Mouse (Mus musculus) kidney, embryonic 15.5 days (tissue): Measurements from ENCODE around the gene Eif4g1. TPM values are rescaled to one million over a fixed set of nuclear protein-coding genes. Genes with fewer than 3 reads are reported as not detected.

Experiments
- ATAC-seq: fragments of 200-750 bp; cut with Nextera tagmentation; replicated peaks from 2 replicates; pipeline ENCODE4 v1.8.0; 2017; ENCODE audit warnings: moderate TSS enrichment; ENCODE audit not compliant: low FRiP score
- H3K27ac ChIP-seq: fragments of 300-500 bp; sonication (generic); 2 replicates; pipeline ENCODE4 v1.5.1; 2015; ENCODE audit warnings: mild to moderate bottlenecking, inconsistent platforms
- H3K27me3 ChIP-seq: fragments of 300-500 bp; sonication (generic); 2 replicates; pipeline ENCODE4 v1.6.1; 2015; ENCODE audit warnings: inconsistent platforms
- H3K36me3 ChIP-seq: fragments of 300-500 bp; sonication (generic); 2 replicates; pipeline ENCODE4 v1.6.1; 2015; ENCODE audit warnings: inconsistent platforms
- H3K4me1 ChIP-seq: fragments of 300-500 bp; sonication (generic); 2 replicates; pipeline ENCODE4 v1.6.1; 2015; ENCODE audit warnings: inconsistent platforms
- H3K4me2 ChIP-seq: fragments of 300-500 bp; sonication (generic); 2 replicates; pipeline ENCODE4 v1.6.1; 2015; ENCODE audit warnings: moderate library complexity, mild to moderate bottlenecking, inconsistent platforms
- H3K4me3 ChIP-seq: fragments of 300-500 bp; sonication (generic); replicated peaks from 2 replicates; pipeline ENCODE4 v1.5.1; 2015; ENCODE audit warnings: mild to moderate bottlenecking, inconsistent platforms
- H3K9ac ChIP-seq: fragments of 300-500 bp; sonication (generic); 2 replicates; pipeline ENCODE4 v1.6.1; 2015; ENCODE audit warnings: mild to moderate bottlenecking, inconsistent platforms
- H3K9me3 ChIP-seq: fragments of 300-500 bp; sonication (generic); replicated peaks from 2 replicates; pipeline ENCODE4 v1.6.1; 2016; ENCODE audit warnings: inconsistent platforms
- WGBS: fragments of 180-500 bp; shearing (Covaris S2); methylation state at CpG from one replicate; pipeline ENCODE4 v1.1.7; 2015; ENCODE audit warnings: mixed read lengths; 5-methylcytosine and 5-hydroxymethylcytosine counted together
- polyA plus RNA-seq: library from polyadenylated mRNA; unstranded; fragments of >200 nt; fragmentation: Nextera tagmentation; extraction: Ambion mirVana; gene quantifications from 2 replicates; pipeline ENCODE4 v1.2.1, GENCODE M21; 2015

The Eif4g1 gene
- polyA plus RNA-seq, 1 experiment from 2014 or later: 208 TPM

DNA sequence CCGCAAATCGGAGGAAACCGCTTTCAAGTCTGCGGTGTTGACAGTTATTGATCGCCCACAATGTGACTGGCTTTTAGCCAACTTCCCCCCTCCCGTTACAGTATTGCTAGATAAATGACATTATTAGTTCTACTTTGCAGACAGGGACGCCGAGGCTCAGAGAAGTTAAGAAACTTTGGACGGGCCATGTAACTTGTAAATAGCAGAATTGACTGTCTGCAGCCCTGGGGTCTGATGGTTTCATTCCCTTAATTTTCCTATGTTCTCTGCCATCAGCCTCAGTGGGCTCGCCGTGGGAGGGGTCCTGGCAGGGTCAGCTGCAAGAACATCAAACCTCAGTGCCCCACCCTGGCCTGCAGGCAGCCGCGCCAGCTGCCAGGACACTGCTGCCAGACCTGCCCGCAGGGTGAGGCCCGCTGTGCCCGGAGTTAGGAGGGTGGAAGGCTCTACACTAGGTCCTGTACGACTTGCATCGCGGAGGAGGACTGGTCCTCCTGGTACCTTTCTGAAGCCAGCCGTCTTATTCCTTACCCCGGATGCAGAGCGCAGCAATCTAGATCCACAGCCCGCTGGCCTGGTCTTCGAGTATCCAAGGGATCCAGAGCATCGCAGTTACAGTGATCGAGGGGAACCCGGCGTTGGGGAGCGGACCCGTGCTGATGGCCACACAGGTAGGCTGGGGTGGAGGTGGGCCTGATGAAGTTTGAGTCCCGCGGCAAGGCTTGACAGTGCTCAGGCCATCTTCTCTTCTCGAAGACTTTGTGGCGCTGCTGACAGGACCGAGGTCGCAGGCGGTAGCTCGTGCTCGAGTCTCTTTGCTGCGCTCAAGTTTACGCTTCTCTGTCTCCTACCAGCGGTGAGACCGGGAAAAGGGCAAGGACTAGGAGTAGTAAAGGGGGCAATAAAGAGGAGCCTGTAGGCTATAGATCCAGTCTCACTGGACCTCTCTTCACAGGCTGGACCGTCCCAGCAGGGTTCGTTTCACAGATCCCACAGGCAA, 65.9 kb downstream of the Eif4g1 start, which contains the start of gene Thpo:
Gene Thpo, minus strand, starts transcription at position 781 of the 1,000 bp plus-strand sequence.
- no peak for ATAC-seq
- no peaks in the 10 kb centered on the region for H3K36me3 ChIP-seq
- no peaks in the 10 kb centered on the region for H3K9me3 ChIP-seq
- H3K27me3 ChIP-seq: peaks cover 32% of the 10 kb centered on the region
- peak within 1 kb of the TSS; percentile 71 for H3K9ac ChIP-seq
- H3K4me2 ChIP-seq: peak within 1 kb of the TSS; percentile 95
- H3K4me1 ChIP-seq: peaks cover 33% of the 10 kb centered on the region
- no peak within 1 kb of the TSS for H3K27ac ChIP-seq
- WGBS: 2% methylated on average over 45 of the region's 45 CpGs
- peak within 1 kb of the TSS; percentile 70 for H3K4me3 ChIP-seq

- Histone ChIP-seq H3K9me3 (no peaks in the 10 kb centered on the region), H3K36me3 (no peaks in the 10 kb centered on the region), H3K27me3 (peaks cover 32% of the 10 kb centered on the region), H3K27ac (no peak overlapping the region), H3K9ac (no peak overlapping the region), H3K4me1 (peaks cover 25% of the 10 kb centered on the region), H3K4me3 (no peak overlapping the region), H3K4me2 (no peak overlapping the region)
- WGBS: 74% methylated on average over 5 of the region's 5 CpGs
- no peak for ATAC-seq
Measured at GRCm38 (mm10) chr16:20735651-20736050, 67.5 kb downstream of the Eif4g1 start.

- no peaks in the 10 kb centered on the region for H3K36me3 ChIP-seq
- H3K4me3 ChIP-seq: no peak overlapping the region
- no peak overlapping the region for H3K9ac ChIP-seq
- WGBS: 88% methylated on average over 7 of the region's 7 CpGs
- H3K9me3 ChIP-seq: no peaks in the 10 kb centered on the region
- H3K4me1 ChIP-seq: peaks cover 25% of the 10 kb centered on the region
- H3K4me2 ChIP-seq: no peak overlapping the region
- no peak overlapping the region for H3K27ac ChIP-seq
- no peak for ATAC-seq
- peaks cover 32% of the 10 kb centered on the region for H3K27me3 ChIP-seq
Measured at GRCm38 (mm10) chr16:20736168-20736567, 68.1 kb downstream of the Eif4g1 start.

DNA sequence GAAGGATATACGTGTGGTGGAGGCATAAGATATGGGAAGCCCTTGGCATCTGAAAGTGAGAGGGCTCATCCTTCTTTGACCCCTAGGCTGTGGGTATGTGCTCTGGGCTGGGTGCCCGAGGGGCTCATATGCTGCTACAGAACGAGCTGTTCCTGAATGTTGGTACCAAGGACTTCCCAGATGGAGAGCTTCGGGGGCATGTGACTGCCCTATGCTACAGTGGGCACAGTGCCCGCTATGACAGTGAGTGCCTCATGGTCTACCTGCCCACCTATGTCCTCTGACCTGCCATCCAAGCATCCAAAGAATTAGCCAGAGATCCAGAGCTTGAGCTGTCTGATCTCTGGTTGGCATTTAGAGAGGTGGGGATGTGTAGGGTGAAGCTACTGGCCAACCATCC, 68.7 kb downstream of the Eif4g1 start:
- no peak overlapping the region for H3K4me3 ChIP-seq
- no peak overlapping the region for H3K4me2 ChIP-seq
- no peaks in the 10 kb centered on the region for H3K36me3 ChIP-seq
- H3K27ac ChIP-seq: no peak overlapping the region
- no peak overlapping the region for H3K9ac ChIP-seq
- peaks cover 24% of the 10 kb centered on the region for H3K4me1 ChIP-seq
- WGBS: 90% methylated on average over 5 of the region's 5 CpGs
- no peak for ATAC-seq
- peaks cover 32% of the 10 kb centered on the region for H3K27me3 ChIP-seq
- no peaks in the 10 kb centered on the region for H3K9me3 ChIP-seq

DNA sequence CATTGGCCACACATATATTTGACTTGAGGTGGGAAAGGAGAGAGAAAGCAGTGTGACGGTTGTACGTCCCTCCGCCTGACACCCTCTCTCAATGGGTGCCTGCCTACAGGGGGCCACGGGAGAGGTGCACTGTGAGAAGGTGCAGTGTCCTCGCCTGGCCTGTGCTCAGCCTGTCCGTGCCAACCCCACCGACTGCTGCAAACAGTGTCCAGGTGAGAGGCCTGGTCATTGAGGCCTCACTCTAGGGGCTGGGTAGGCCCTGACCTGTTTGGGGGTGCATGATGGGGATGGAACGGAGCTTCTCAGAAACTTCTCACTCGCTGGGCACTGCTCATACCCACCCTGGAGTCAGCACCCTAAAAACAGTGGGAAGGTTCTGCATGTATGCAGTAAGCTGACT, 71.7 kb downstream of the Eif4g1 start:
- Histone ChIP-seq H3K27me3 (peaks cover 16% of the 10 kb centered on the region), H3K4me3 (no peak overlapping the region), H3K4me1 (no peaks in the 10 kb centered on the region), H3K9ac (no peak overlapping the region), H3K9me3 (no peaks in the 10 kb centered on the region), H3K27ac (no peak overlapping the region), H3K36me3 (no peaks in the 10 kb centered on the region), H3K4me2 (no peak overlapping the region)
- 94% methylated on average over 9 of the region's 9 CpGs for WGBS
- no peak for ATAC-seq

Other genes with a start within 250 kb of the Eif4g1 start
- 56.1 and 63.1 TPM in 2 replicates for gene Abcc5, start 241.9 kb upstream of the Eif4g1 start, polyA plus RNA-seq
- gene Eif2b5, start 169.5 kb upstream of the Eif4g1 start, polyA plus RNA-seq: 108 and 121 TPM in 2 replicates
- gene Dvl3, start 151.3 kb upstream of the Eif4g1 start, polyA plus RNA-seq: 25.0 and 27.9 TPM in 2 replicates
- gene Ap2m1, start 132.8 kb upstream of the Eif4g1 start, polyA plus RNA-seq: 633 and 651 TPM in 2 replicates
- gene Abcf3, start 119.7 kb upstream of the Eif4g1 start, polyA plus RNA-seq: 52.6 and 64.5 TPM in 2 replicates
- gene Vwa5b2, start 78.8 kb upstream of the Eif4g1 start, polyA plus RNA-seq: 1.6 and 1.7 TPM in 2 replicates
- gene Eef1akmt4, start 56.7 kb upstream of the Eif4g1 start, polyA plus RNA-seq: 32.4 TPM in 2 replicates
- gene Gm49333, start 56.7 kb upstream of the Eif4g1 start, polyA plus RNA-seq: not detected in 2 replicates
- 42.6 and 43.8 TPM in 2 replicates for gene Alg3, start 56.6 kb upstream of the Eif4g1 start, polyA plus RNA-seq
- gene Camk2n2, start 47.0 kb upstream of the Eif4g1 start, polyA plus RNA-seq: 1.4 and 1.5 TPM in 2 replicates
- 4.0 TPM in 2 replicates for gene Ece2, start 38.5 kb upstream of the Eif4g1 start, polyA plus RNA-seq
- gene Psmd2, start 16.7 kb upstream of the Eif4g1 start, polyA plus RNA-seq: 330 and 353 TPM in 2 replicates
- gene Fam131a, start 24.9 kb downstream of the Eif4g1 start, polyA plus RNA-seq: 6.4 and 6.7 TPM in 2 replicates
- 116 and 120 TPM in 2 replicates for gene Polr2h, start 49.4 kb downstream of the Eif4g1 start, polyA plus RNA-seq
- gene Clcn2, start 49.4 kb downstream of the Eif4g1 start, polyA plus RNA-seq: 16.3 and 20.1 TPM in 2 replicates
- 4.6 and 7.4 TPM in 2 replicates for gene Chrd, start 64.8 kb downstream of the Eif4g1 start, polyA plus RNA-seq
- gene Thpo, start 66.2 kb downstream of the Eif4g1 start, polyA plus RNA-seq: 1.2 TPM in 2 replicates